Mouse (Mus musculus): Measurements from ENCODE around the gene Slc35b2.

Gene Slc35b2

DNA sequence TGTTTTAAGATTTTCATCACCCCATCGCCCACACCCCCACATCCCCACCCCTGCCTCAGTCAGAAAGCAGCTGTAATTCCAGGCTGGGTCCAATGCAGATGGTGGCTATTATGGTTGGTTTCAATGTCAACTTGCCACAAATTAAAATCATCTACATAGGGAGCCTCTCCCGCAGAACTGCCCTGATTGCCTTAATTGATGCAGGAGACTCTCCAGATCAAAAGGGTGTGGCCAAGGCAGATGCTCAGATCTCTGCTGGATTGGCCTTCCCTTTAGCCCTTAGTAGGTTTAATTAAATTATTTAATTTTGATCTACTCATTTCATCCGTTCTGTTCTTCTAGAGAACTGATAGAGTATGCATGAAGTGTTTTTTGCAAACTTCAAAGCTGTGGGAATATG is 39.3 kb downstream of the Slc35b2 start:
- DNase-seq, result no peak

DNA sequence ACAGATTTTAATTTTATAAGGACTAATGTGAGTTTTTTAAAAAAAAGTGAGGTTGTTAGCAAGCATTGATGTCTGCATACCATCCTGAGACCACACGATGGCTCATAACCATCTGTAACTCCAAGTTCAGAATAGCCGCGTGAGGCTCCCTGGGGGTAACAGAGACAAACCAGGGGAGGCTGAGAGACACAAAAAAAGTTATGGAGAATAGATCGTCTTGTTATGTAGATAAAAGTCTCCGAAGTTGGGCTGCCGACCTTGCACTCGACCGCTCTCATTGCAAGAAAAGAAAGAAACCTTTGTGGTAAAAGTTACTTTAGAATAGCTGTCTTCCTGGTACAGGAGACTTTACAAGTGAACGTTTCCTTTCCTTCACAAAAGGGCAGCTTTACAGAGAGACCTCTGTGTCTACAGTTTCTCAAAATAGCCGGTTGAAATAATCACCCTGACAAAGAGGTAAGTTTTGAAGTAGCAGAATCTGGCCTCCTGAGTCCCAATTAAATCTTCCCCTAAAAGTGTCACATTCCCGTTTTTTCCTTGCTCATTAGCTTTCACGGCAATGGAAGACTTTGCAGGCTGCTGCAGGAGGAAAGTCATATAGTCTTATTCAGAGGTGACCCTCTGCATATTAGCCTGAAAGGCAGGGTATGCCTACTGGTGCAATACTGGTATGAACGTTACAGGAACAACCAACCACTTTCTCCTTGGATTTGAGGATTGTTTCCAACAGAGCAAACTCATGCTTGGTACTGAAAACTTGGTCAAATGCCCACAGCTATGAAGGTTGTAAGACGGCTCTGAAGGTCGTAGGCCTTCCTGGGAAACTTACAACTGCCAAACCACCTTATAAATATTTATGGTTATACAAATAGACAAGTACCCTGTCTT is 43.6 kb downstream of the Slc35b2 start:
- DNase-seq, result no peak

DNA sequence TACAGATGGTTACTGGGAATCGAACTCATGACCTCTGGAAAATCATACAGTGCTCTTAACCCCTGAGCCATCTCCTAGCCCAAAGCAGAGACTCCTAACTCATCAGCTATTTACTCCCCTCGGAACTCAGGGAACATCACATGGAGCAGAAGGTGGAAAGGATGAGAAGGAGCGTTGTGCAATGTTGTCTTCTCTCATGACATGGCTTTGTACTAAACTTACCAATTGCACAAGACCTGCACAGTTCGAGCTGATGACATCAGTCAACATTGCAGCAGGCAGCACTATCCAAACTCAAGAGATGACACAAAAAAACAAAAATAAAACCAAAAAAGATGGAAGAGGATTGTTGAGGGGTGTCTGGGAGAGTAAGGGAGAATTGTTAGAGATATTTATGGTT is 44.7 kb downstream of the Slc35b2 start:
- DNase-seq, result no peak

DNA sequence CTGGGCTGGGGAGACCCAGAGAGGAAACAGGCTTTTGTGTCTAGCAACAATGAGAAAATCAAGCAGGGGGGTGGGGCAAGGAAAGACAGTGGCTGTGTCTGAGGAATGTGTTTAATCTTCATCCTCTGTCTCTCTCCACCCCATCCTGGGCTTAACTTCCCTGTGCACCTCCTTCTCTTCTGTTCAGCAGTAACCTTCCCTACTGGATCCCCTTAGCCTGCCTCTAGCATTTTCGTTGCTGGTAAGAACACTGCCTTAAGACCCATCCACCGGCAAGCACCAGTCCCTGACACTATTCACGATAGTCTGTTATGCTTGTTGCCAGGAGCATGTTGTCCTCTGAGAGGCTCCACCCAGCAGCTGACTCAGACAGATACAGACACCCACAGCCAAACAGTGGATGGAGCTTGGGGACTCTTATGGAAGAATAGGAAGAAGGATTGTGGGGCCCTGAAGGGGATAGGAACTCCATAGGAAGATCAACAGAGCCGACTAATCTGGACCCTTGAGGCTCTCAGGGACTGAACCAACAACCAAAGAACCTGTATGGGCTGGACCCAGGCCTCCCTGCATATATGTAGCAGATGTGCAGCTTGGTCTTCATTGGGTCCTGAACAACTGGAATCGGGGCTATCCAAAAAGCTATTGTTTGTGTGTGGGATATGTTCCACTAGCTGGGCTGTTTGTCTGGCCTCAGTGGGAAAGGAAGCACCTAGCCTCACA is 46.6 kb downstream of the Slc35b2 start:
- no peak for DNase-seq

DNA sequence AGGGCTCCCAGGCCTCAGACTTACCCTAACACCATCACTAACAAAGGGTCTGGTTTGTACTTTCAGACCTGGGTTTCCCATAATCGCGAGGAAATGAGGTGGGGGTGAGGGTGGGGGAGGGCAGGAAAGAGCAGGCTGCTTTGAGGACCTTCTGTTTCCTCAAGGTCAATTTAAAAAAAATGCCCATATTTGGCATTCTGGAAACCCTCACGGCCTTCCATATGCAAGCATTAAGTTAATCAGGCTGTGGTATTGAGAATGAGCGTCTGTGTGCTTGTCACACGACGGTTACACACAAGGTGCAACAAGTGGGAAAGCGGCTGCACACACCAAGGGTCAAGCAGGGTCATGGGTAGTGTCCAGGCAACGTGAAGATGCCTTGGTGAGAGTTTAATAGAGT is 48.3 kb downstream of the Slc35b2 start:
- DNase-seq, result no peak

DNA sequence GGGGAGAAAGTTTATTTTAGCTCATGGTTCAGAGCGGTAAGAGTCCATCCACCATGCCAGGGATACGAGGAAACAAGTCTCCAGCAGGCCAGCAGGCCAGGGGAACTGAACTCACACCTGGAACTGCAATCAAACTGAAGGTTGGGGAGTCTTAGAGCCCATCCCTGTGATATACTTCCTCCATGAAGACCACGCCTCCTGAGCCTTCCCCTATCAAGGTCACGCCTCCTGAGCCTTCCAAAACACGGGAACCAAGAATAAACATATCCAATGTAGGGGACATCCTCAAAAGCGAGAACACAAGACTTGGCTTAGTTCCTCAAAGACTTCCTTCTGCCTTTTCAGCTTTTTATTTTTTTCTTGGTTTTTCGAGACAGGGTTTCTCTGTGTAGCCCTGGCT is 49.2 kb downstream of the Slc35b2 start:
- no peak for DNase-seq

DNA sequence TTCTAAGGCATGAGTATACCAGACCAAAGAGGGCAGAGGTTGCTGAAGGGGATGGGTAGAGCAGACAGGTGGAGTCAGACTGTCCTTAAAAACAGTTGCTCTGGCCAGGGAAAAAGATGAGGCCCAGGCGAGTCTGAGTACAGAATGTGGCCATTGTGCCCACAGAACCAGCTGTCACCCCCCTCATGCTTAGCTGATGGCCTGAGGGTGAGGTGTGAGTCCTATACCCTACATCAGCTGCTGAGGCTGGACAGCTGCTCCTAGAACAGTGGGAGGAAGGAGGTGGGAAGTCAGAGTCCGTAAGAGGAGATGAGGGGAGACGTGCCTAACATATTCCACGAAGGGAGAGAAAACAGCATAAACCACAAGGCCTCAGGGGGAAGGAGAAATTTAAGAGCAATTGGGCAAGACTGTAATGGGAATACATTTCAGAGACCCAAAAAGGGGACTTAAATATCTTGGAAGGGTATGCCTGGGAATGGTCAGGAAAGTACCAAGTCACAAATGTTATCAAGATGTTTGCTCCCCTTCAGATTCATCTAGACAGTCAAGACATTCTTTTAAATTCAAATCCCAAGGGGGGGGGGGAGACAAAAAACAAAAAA is 52.5 kb downstream of the Slc35b2 start:
- DNase-seq, result no peak

DNA sequence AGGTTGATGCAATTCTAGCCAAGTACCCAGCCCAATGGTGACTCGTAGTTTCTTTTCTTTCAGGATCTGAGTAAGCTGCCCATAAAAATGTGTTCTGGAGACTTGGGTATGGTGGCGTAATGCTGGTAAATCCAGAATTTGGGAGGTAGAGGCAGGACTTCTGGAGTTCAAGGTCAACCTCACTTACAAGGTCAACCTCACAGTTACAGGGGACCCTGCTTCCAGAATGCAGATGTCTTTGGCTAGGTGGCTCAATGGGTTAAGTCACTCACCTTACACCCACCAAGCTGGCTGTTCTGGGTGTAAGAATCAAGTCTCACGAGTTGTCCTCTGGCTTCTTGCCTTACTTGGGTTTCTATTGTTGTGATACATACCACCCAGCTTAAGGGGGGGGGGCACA is 53.0 kb downstream of the Slc35b2 start:
- no peak for DNase-seq

All from kidney, adult 8-10 months (tissue).